Mouse (Mus musculus) gastrocnemius, postnatal 14 days (tissue): ENCODE results near the gene Ldlrad3. TPM values are rescaled to one million over a fixed set of nuclear protein-coding genes. Genes with fewer than 3 reads are reported as not detected.
A peak's percentile ranks its signal among the peaks of the same experiment; 100 is the strongest.

Experiments used
- DNase-seq: peaks from one replicate; pipeline ENCODE4 v3.0.0; 2021; ENCODE audit warnings: mixed read lengths
- intact Hi-C: fragments of 180-260 bp; cut with DNase I; formaldehyde crosslinking; loops from one replicate; pipeline ENCODE4 v1.15.1; 2025; ENCODE audit warnings: low total_unique reads
- total RNA-seq, 2 experiments: library from RNA; stranded (reverse); gene quantifications; 2 replicates each; pipeline ENCODE4 v1.2.3; 2021

The Ldlrad3 gene
- total RNA-seq, 2 experiments from 2014 or later, result 7.3 to 8.8 TPM

DNA sequence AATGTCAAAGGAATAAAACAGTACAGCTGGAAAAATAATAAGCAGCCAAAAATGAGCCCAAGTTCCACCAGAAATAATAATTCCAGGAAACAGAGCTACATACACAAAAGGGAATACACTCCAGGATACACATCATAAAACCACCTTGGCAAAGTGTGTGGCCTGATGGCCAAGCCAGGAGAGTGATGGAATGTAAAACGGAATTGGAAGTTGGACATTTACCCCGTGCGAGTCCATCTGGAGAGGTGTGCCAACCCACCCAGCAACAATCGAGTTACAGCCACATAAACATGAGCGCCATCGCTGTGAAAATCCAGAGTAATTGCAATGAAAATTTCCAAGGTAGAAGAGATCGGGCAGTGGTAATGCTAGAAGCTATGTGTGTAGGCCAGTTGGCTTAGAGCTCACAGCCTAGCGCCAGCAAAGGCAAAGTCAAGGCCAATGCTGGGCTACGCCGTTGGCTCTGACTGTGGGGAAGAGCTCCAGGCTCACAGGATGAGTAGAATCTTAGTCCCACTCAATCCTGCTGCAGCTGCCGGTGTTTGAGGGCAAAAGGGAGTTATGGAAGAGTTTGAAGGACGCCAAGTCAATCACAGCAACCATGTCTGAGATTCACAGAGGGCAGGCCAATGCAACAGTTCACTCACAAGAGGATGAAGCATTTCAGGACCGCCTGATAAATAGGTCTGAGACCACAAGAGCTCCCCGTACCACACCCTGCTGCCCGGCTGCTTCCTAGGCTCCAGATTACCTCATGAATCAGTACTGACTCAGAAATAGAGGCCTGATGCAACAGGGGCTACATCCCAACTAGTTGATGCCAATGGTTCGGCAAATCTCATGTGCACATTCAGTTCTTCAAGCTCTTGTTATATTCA, 7.0 kb upstream of the Ldlrad3 start:
- peak; percentile 71 for DNase-seq
- intact Hi-C loops, result no loop called here

DNA sequence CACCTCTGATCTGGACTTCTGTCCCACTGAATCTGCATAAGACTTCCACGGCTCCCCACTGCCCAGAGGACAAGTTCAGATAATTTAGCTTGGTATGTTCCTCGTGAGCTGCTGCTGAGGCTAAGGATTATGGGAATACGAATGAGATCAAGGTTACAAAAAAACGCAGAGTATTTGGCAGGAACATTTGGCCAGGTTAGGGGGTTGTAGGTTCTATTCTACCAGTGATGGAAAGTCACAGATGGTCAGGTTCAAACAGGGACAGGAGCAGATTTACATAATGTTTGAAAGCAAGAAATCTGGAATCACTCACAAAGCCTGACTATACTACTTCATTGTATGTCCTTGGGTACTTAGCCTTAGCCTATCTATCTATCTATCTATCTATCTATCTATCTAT, 5.6 kb upstream of the Ldlrad3 start:
- intact Hi-C loops, result no loop called here
- DNase-seq, result no peak

DNA sequence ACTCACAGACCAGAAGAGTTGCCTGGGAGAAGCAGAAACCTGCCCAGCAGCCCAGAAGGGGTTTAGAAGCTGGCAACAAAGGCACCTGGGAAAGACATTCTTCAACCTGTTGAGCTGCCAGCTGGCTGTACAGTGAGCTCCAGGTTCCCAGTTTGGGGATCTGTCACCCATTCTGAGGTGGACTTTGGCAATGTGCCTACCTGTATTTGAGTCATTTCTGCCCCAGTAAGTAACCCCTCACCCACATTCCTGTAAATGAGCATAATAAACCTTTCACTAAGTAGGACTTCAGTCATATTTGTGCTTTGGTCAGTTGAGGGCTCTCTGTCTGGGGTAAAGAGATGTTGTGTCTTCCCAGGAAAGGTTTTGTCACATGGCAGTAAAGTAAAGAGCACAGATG, 4.8 kb upstream of the Ldlrad3 start:
- intact Hi-C loops, result no loop called here
- DNase-seq, result no peak

DNA sequence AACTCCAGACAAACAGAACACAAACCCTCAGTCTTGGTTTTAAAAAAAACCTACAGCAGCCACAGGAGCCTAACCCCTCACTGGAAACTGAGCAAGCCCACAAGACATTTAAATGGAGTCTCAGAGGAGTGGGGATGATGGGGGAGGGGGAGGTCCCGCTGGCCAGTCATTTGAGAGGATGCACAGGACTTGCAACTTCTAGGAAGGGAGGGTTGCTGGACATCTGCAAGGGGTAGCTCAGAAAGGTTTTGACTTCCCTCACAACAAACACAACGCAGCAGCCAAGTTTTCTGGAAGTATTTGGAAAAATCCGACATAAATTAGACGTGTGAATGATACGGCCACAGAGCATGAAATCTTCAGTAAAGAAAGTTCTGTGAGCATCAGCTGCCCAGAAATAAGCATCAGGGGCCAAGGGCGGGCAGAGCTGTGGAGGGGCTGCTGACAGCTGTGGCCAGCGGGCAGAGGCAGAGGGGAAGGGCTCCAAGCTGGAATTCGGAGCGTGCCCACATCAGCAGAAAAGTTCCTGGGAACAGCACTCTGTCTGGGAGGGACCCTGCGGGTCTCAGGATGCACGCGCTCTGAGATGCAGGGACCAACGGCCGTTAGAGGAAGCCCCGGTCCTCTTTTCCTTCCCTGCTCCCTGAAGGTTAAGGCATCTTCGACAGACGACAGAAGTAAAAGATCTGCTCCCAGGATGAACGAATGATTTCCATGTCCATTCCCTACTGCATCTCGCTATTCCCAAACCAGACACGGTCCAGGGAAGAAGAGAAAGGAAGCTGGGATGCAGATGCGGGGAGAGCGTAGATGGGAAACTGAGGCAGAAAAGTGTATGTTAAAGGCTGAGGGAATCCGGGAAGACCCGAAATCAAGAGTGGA, 875 bp downstream of the Ldlrad3 start:
- DNase-seq, result peak; percentile 32
- intact Hi-C loops, result no loop called here

DNA sequence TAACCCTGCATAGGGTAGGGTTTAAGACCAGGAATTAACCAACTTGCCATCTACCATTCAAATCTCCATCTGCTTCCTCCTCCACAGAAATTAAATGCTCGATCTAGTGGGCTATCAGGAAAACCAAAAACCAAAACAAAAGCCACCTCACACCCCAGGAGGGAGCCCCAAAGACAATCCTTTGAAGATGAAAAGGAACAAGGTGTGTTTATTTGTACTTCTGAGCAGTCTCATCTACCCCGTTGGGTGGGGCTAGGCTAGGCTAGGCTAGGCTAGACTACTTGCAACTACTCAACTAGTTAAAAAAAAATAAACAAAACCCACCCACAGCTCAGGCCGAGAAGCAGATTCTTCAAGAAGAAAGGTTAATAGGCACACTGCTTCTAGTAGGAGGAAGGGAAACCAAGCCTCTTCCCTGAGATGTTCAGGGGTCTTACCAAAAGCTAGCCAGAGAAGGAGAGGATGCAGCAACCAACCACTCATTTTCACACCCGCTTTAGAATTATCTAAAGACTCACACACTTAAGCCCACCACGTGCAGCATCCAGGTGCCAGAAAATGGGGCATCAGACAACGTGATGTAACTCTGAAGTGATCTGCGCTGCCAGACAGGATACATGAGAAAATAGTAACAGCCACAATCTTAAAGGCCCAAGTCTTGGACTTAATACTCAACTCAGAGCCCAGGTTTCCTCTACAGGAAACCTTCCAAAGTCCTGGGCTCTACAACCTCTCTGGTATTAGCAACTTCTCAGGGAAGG, 2.3 kb downstream of the Ldlrad3 start:
- intact Hi-C loops, result no loop called here
- DNase-seq, result no peak

DNA sequence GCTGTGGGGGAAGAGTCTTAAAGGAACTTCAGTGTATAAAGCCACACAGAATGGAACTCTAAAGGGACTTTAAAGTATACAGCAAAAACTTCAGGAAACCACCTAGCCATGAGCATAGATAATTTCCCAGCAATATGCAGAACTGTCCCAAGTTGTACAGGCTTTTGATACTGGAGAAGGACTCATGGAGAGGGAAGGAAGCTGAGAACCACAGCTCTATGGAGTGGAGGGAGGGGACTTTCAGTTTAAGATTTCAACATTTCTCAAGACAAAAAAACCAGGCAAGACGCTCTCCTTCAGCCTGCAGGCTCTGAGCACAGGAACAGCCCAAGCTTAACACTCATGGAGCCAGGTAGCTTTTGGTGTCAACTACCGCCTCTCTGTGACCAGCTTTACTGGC, 4.7 kb downstream of the Ldlrad3 start:
- no peak for DNase-seq
- intact Hi-C loops, result no loop called here

DNA sequence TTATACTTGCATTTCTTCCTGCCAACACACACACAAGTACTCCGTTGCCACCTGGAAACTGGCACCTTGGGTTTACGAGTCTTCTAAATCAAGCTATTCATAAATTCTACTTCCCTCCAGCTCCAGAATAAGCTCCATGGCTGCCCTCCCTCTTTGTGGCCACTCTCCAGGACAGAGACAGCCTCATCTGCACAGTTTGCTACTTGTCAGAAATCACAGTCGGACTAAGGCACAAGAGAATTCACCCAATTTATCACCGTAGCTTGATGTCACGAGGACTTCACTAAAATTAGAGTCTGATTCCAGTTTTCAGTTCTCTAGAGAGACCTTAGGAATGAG, 9.8 kb downstream of the Ldlrad3 start:
- DNase-seq, result no peak
- intact Hi-C loops, result no loop called here

DNA sequence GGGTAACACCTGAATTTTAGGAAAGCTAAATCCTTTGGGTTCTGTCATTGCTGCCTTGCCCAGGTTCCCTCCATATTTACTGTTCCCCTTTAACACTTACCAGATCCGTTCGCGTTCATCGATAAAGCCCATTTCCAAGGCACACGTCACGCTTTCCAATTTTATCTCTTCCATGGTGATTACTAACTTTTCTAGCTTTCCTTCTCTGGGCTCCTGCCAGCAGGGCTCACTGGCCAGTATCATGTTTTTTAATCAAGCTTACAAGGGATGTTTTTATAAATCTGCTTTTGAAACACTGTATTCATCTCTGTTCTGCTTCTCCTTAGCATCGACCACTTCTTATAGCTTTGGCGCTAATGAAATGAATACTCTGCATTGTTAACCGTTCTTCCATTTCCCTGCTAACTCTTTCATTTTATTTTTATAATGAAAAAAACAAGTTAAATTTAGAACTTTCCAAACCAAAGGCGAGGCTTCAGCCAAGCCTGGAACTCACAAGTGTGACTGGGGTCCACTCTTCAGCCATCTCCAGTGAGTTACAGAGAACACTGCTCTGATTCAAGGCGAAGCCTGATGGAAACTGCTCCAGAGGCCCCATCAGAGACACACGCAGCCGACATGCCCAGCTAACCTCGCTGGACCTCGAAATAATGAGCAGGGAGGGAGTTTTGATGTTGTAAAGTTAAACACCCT, 10.3 kb downstream of the Ldlrad3 start:
- DNase-seq, result no peak
- intact Hi-C loops, result no loop called here

DNA sequence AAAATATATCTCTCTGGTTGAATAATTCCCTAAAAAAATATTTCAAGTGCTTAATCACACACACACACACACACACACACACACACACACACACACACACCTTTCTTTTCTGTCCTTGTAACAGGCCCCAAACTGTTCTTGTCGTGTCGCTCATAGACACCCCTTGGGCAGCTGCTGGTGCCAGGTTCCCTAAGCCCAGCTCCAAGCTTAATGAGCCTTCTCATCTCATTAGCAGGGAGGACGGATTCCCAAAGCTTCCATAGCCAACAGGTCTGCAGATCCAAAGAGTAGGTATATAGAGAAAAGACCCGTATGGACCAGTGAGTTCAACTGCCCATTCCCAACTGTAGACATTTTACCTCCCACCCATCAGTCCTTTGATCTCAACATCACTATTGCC, 13.7 kb downstream of the Ldlrad3 start:
- intact Hi-C loops, result no loop called here
- no peak for DNase-seq

DNA sequence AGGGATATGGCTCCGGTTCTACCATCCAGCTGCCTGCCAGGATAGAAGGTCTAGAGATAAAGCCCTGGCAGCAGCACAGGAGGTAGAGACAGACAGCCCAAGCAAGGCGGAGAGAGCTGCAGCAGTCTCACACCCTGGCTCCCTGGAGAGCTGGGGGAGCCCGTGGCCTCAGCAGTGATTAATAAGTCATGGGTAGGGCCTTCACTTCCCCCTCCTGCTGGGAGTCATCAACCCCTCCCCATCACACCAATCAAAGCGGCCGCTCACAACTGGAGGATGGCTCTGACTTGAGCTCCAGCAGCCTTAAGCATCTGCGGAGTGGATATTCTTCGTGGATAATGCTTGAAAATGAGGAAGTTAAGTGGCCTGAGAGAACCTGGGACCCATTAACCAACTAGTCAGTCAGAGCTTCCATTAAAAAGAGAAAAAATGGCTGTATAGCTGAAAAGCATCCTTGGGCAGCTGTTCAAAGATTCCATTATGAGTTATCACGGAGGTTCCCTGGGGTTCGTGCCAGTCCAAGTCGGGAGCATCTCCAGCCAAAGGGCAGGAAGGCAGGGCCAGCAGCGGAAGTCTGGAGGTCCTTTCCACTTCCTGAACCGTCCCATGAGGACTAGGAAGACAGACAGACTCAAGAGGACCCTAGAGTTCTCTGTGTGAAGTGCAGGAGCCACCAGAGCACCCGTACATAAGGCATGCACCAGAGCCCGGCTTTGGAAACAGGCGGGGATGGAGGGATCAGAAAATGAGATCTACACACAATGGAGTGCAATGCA, 19.4 kb downstream of the Ldlrad3 start:
- peak; percentile 31 for DNase-seq
- intact Hi-C loops, result no loop called here

DNA sequence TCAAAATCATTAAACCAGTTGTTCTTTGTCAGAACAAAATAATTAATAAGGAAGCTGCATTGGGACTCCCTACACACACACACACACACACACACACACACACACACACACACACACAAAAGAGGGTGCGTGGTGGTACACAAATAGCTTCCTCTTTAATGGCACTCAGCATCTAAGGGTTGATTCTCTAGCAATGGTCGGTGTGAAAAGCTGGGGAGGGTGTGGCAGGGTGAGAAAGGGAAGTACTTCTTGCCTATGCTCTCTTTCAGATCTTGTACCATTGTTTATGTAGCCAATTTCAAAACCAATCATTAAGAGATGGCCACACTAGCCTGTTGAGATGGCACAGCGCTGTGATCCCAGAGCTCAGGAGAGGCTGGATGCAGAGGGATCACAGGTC, 23.1 kb downstream of the Ldlrad3 start:
- no peak for DNase-seq
- intact Hi-C loops, result no loop called here

DNA sequence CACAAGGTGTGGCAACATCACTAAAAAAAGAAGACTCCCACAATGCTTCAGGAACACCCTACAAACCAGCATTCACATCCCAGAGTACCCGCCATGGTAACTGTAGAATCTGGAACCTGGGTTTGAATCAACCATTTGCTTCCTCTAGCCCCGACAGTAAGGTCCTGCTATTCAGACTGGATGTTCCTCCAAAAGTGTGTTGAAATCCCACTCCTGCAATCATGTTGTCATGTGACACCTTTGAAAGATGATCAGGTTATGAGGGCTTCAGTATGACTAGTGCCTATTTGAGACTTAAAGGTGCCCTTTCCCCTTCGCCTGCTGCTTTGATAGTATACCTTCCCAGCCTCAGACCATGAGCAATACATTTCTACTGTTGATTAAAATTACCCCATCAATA, 28.6 kb downstream of the Ldlrad3 start:
- intact Hi-C loops, result no loop called here
- no peak for DNase-seq

DNA sequence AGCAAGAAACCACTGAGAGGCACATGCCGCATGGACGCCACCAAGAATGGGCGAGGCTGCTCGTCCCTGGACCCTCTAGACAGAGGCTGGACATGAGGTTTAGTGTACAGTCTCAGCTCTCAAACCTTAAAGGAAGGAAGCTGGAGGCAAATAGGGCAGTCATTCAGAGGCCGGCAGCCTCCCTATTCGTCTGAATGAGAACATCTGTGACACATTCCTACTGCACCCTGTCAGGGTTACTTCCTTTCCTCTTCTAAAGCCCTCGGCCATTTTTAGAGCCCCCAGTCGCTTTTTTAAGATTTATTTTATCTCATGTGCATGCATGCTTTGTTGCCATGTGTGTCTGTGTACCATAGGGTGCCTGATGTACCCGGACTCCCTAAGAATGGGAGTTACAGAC, 29.2 kb downstream of the Ldlrad3 start:
- intact Hi-C loops, result no loop called here

DNA sequence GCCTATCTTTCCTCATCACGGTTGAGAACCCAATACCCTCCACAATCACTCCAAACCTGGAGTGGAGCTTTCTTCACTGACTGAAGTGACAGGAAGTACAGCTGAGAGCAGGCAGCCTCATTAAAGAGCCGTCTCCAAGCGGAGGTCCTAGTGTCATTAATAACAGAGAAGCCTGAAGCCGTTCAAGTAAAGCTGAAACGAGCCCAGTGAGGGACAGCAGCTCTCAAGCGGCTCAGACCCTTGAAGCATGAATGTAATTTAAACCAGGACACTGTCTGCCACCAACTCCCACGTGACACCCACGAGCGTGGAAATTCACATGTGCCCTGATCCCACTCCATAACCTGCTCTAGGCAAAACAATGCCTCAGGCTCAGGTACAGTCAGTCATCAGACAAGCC, 29.7 kb downstream of the Ldlrad3 start:
- intact Hi-C loops, result no loop called here

More for the DNA sequence above, 29.2 kb downstream of the Ldlrad3 start:
- DNase-seq, result no peak

DNA sequence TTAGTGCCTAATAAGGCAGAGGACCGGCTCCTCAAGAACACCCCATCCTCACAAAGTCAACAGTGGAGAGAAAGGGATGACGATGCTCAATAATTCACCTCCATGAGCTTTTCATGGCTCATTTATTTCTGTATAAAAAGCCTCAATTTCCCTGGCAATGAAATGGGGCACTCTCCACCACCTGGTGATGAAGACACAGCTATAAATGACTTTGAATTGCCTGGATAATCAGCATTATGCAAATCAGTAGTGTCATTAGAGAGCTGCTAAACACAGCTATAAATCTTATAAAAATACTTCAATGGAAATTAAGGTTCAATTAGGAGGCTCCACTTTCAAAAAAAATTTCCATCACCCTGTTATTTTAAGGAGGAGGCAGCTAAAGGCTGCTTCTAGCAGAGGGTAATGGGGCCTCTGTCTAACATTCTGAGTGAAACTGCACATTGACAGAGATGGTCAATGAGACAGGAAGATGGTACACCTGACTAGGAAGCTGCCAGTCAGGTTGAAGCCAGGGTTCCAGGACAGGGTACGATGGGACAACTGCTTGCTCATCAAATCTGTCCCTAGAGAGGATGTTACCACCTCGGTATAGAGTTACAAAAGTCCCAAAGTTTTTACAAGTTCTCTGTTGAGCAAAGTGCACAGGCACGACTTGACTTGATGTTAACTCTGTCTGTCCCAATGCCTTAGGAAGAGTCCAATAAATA, 30.7 kb downstream of the Ldlrad3 start:
- no peak for DNase-seq
- intact Hi-C loops, result no loop called here

More for the DNA sequence above, 29.7 kb downstream of the Ldlrad3 start:
- no peak for DNase-seq

DNA sequence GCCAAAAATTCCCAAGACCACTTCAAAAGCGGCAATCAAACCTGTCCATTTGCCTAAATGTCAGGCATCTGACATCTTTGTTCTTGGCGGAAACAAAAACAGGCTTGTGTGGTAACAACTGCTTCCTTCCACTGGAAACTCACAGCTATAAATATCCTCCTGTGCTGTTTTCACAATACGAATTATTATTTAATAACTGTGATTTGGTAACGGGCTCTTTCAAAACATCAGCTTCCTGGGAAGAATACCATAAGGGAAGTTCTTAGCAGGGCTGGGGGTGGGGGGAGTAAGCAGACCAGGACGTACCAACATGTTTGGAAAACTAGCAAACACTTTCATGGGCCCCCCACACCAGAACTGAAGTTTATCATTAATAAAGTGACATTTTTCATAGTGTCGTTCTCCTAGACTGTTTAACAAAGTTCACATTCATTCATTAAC, 31.4 kb downstream of the Ldlrad3 start:
- no peak for DNase-seq
- intact Hi-C loops, result no loop called here

DNA sequence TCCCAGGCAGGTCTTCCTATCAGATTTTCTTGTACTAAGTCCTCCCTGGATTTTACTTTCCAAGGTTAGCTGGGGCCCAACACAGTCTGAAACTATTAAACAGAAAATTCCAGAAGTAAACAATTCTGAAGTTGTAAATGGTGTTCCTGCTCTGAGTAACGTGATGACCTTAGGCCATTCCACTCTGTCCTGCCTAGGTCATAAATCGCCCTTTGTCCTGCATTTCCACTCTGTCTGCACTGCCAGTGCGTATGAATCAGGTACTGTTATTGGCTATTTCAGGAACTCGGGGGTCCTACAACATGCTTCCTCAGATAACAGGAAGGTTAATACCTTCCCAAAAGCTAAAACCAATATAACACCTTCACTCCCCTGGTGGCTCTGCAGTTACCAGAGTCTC, 31.9 kb downstream of the Ldlrad3 start:
- no peak for DNase-seq
- intact Hi-C loops, result no loop called here

DNA sequence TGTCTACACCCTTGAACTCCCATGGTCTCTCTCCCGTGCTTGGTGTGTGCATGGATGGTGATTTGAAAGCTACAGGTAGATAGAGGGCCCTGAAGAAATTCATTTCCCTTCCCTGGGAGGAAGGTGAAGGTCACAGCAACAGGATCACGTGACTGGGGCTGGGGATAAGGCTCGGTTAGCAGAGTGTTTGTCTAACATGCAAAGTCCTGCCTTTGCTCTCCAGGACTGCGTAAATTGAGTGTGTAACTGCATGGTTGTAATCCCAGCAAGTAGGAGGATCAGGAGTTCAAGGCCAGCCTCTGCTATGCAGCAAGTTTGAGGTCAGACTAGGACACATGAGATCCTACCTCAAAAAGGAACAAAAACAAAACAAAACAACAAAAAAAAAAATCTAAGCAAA, 32.7 kb downstream of the Ldlrad3 start:
- intact Hi-C loops, result no loop called here
- DNase-seq, result no peak
